Mouse (Mus musculus) ES-Bruce4 (cell line): ENCODE results near the gene Lpcat2. TPM values are rescaled to one million over a fixed set of nuclear protein-coding genes. Genes with fewer than 3 reads are reported as not detected.

ENCODE experiments used
- H3K27ac ChIP-seq: 2 replicates; pipeline ENCODE4 v1.5.1; 2012; ENCODE audit warnings: low read length, inconsistent platforms; ENCODE audit not compliant: insufficient read depth
- H3K27me3 ChIP-seq: 2 replicates; pipeline ENCODE4 v1.6.1; 2012; ENCODE audit warnings: mild to moderate bottlenecking, low read length, inconsistent platforms; ENCODE audit not compliant: control insufficient read depth, poor library complexity, insufficient read depth, severe bottlenecking
- H3K36me3 ChIP-seq: 2 replicates; pipeline ENCODE4 v1.6.1; 2012; ENCODE audit warnings: inconsistent platforms, mild to moderate bottlenecking, low read length, moderate library complexity; ENCODE audit not compliant: control insufficient read depth, poor library complexity, insufficient read depth, severe bottlenecking
- H3K4me1 ChIP-seq: one replicate; pipeline ENCODE4 v1.8.1; 2011; ENCODE audit warnings: low read length; ENCODE audit not compliant: control insufficient read depth, insufficient read depth
- H3K4me3 ChIP-seq: 2 replicates; pipeline ENCODE4 v1.5.1; 2011; ENCODE audit warnings: low read depth, mild to moderate bottlenecking, low read length
- H3K9ac ChIP-seq: 2 replicates; pipeline ENCODE4 v1.6.1; 2012; ENCODE audit warnings: low read depth, mild to moderate bottlenecking, inconsistent platforms; ENCODE audit not compliant: poor library complexity, severe bottlenecking
- H3K9me3 ChIP-seq: replicated peaks from 2 replicates; pipeline ENCODE4 v1.6.1; 2012; ENCODE audit warnings: mild to moderate bottlenecking, low read length, inconsistent platforms; ENCODE audit not compliant: control insufficient read depth, poor library complexity, insufficient read depth, severe bottlenecking
- CTCF ChIP-seq: IDR thresholded peaks from one replicate; pipeline ENCODE4 v1.8.1; 2011; ENCODE audit warnings: low read depth, low read length
- EP300 ChIP-seq: IDR thresholded peaks from 2 replicates; pipeline ENCODE4 v1.6.1; 2011; ENCODE audit warnings: low read depth, low read length; ENCODE audit not compliant: insufficient read depth
- POLR2A ChIP-seq: IDR thresholded peaks from one replicate; pipeline ENCODE4 v1.8.1; 2011; ENCODE audit warnings: low read length; ENCODE audit not compliant: insufficient read depth
- polyA plus RNA-seq: library from polyadenylated mRNA; stranded (reverse); fragments of >200 nt; gene quantifications from 2 replicates; pipeline ENCODE4 v1.2.4, GENCODE M21; 2011; ENCODE audit warnings: low read depth; ENCODE audit not compliant: missing spikeins, insufficient read depth, insufficient read length

Lpcat2 gene
- polyA plus RNA-seq, 1 experiment: 6.2 TPM

GRCm38 (mm10) chr8:92899590-92899989, 44.5 kb downstream of the Lpcat2 start:
- no peak overlapping the region for H3K9ac ChIP-seq
- no peaks in the 10 kb centered on the region for H3K4me1 ChIP-seq
- no peaks in the 10 kb centered on the region for H3K36me3 ChIP-seq
- no peak for TF ChIP-seq POLR2A
- no peak for TF ChIP-seq CTCF
- TF ChIP-seq EP300: no peak
- no peak overlapping the region for H3K4me3 ChIP-seq
- no peak overlapping the region for H3K27ac ChIP-seq
- H3K27me3 ChIP-seq: no peaks in the 10 kb centered on the region
- no peaks in the 10 kb centered on the region for H3K9me3 ChIP-seq

GRCm38 (mm10) chr8:92901107-92901506, 46.0 kb downstream of the Lpcat2 start, which contains the start of gene Capns2:
Gene Capns2, plus strand, starts transcription at chr8:92901407.
- H3K27ac ChIP-seq: no peak within 1 kb of the TSS
- H3K4me1 ChIP-seq: no peaks in the 10 kb centered on the region
- no peak for TF ChIP-seq EP300
- no peak for TF ChIP-seq POLR2A
- no peak for TF ChIP-seq CTCF
- no peak within 1 kb of the TSS for H3K9ac ChIP-seq
- H3K27me3 ChIP-seq: no peaks in the 10 kb centered on the region
- no peaks in the 10 kb centered on the region for H3K9me3 ChIP-seq
- no peak within 1 kb of the TSS for H3K4me3 ChIP-seq
- H3K36me3 ChIP-seq: no peaks in the 10 kb centered on the region

GRCm38 (mm10) chr8:92902981-92903380, 47.8 kb downstream of the Lpcat2 start:
- no peaks in the 10 kb centered on the region for H3K4me1 ChIP-seq
- no peak overlapping the region for H3K9ac ChIP-seq
- H3K27ac ChIP-seq: no peak overlapping the region
- TF ChIP-seq CTCF (no peak), POLR2A (no peak), EP300 (no peak)
- no peaks in the 10 kb centered on the region; the same call in 1 of the 2 replicates for H3K9me3 ChIP-seq
- no peaks in the 10 kb centered on the region for H3K36me3 ChIP-seq
- no peak overlapping the region for H3K4me3 ChIP-seq
- no peaks in the 10 kb centered on the region for H3K27me3 ChIP-seq

GRCm38 (mm10) chr8:92903488-92904135, 48.5 kb downstream of the Lpcat2 start:
- H3K4me1 ChIP-seq: no peaks in the 10 kb centered on the region
- no peak overlapping the region for H3K27ac ChIP-seq
- no peak overlapping the region for H3K9ac ChIP-seq
- no peaks in the 10 kb centered on the region; the same call in 1 of the 2 replicates for H3K9me3 ChIP-seq
- no peak overlapping the region for H3K4me3 ChIP-seq
- no peak for TF ChIP-seq POLR2A
- no peak for TF ChIP-seq CTCF
- TF ChIP-seq EP300: no peak
- H3K36me3 ChIP-seq: no peaks in the 10 kb centered on the region
- H3K27me3 ChIP-seq: no peaks in the 10 kb centered on the region

- TF ChIP-seq CTCF (no peak), POLR2A (no peak), EP300 (no peak)
- no peaks in the 10 kb centered on the region; the same call in 1 of the 2 replicates for H3K27me3 ChIP-seq
Measured at GRCm38 (mm10) chr8:92906553-92906952, 51.4 kb downstream of the Lpcat2 start.

GRCm38 (mm10) chr8:92908448-92908847, 53.3 kb downstream of the Lpcat2 start:
- no peaks in the 10 kb centered on the region for H3K4me1 ChIP-seq
- H3K9me3 ChIP-seq: no peaks in the 10 kb centered on the region; the same call in 1 of the 2 replicates
- H3K27ac ChIP-seq: no peak overlapping the region
- H3K27me3 ChIP-seq: no peaks in the 10 kb centered on the region; the same call in 1 of the 2 replicates
- no peak for TF ChIP-seq EP300
- no peak for TF ChIP-seq CTCF
- no peak for TF ChIP-seq POLR2A
- no peak overlapping the region for H3K4me3 ChIP-seq
- H3K9ac ChIP-seq: no peak overlapping the region
- H3K36me3 ChIP-seq: no peaks in the 10 kb centered on the region

More at GRCm38 (mm10) chr8:92906553-92906952, 51.4 kb downstream of the Lpcat2 start:
- H3K27ac ChIP-seq: no peak overlapping the region
- H3K4me1 ChIP-seq: no peaks in the 10 kb centered on the region
- no peak overlapping the region for H3K4me3 ChIP-seq
- no peak overlapping the region for H3K9ac ChIP-seq
- H3K36me3 ChIP-seq: no peaks in the 10 kb centered on the region
- H3K9me3 ChIP-seq: no peaks in the 10 kb centered on the region; the same call in 1 of the 2 replicates
